Mouse (Mus musculus): Measurements from ENCODE around the gene Sptbn2.
"Not testable (repeated sequence)": the region's sequence is repeated elsewhere in the genome, so short reads cannot be mapped to it uniquely, and the experiment has no call there.

Sptbn2 gene

GRCm38 (mm10) chr19:4720671-4721244 is 9.8 kb downstream of the Sptbn2 start:
- no peak for DNase-seq (ENCODE audit: inconsistent ontology term)

DNA sequence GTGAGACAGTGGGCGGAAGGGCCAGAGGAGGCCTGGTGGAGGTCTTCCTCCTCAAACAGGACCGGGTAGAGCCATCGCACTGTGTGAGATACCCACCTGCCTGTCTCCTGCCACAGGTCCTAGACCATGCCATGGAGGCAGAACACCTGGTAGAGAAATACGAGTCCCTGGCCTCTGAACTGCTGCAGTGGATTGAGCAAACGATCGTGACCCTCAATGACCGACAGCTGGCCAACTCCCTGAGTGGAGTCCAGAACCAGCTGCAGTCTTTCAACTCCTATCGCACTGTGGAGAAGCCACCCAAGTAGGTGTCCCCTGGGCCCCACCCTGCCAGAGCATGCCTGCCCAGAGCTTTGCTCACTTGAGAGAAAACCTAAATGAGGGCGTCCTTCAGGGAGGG is 18.2 kb downstream of the Sptbn2 start:
- no peak for DNase-seq (ENCODE audit: inconsistent ontology term)

DNA sequence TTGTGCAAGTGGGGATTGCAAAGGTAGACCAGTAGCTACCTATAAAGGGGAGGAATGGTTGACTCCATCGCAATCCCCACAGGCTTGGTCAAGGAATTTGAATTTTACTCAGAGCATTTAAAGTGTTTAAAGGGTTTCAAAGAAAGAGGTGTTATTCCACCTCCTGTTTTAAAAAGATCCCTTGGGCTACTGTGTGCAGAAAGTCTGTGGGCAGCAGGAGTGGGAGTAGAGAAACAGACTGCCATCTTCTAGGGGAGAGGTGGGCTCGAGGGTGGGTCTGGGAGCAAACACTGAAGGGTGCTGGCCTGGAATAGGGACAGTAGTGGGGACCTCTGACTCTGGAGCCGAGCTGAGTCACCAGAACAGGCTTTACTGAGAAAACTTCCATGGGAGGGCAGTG is 22.1 kb downstream of the Sptbn2 start:
- DNase-seq (ENCODE audit: inconsistent ontology term), result no peak

GRCm38 (mm10) chr19:4737866-4738265 is 26.9 kb downstream of the Sptbn2 start:
- no peak for DNase-seq (ENCODE audit: inconsistent ontology term)

DNA sequence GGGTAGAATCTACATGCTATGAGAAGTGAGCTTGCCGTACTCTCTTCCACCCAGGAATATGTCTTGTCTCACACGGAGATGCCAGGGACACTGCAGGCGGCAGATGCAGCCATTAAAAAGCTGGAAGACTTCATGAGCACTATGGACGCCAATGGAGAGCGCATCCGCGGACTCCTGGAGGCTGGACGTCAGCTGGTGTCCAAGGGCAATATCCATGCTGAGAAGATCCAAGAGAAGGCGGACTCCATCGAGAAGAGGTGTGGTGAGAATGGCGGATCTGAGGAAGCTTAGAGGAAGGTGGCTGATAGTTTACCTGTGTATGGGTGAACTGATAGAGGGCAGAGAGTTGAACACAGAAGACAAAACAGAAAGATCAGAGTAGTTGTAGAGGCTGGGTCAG is 28.1 kb downstream of the Sptbn2 start:
- no peak for DNase-seq (ENCODE audit: inconsistent ontology term)

GRCm38 (mm10) chr19:4739762-4740161 is 28.8 kb downstream of the Sptbn2 start:
- DNase-seq (ENCODE audit: inconsistent ontology term), result no peak

DNA sequence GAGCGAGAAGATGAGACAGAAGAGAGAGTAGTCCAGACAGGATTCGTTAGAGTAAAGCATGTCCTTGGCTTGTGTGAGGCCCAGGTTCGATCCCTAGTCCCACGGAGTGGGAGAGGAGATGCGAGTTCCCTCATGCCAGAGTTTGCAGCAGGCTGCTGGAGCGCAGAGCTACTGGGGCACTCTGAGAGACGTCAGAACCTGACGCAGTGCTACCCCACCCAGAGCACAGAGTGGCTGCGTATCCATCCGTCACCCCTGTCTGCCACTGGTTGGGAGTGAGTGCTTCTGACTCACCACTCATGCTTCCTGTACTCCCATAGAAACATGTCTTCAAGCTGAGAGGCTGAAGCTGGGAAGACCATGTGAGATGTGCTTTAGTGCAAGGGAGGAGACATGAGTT is 30.5 kb downstream of the Sptbn2 start:
- no peak for DNase-seq (ENCODE audit: inconsistent ontology term)

DNA sequence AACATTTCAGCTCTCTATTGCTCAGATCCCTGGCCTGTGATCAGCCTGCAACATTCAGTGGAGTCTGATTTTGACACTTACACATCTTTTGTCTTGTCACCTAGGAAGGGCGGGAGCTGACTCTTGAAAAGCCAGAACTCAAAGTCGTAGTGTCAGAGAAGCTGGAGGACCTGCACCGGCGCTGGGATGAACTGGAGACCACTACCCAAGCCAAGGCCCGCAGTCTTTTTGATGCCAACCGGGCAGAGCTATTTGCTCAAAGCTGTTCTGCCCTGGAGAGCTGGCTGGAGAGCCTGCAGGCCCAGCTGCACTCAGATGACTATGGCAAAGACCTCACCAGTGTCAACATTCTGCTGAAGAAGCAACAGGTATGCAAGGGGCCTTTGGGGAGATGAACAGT is 31.3 kb downstream of the Sptbn2 start:
- no peak for DNase-seq (ENCODE audit: inconsistent ontology term)

GRCm38 (mm10) chr19:4743524-4743923 is 32.6 kb downstream of the Sptbn2 start:
- DNase-seq (ENCODE audit: inconsistent ontology term), result peak; percentile 33

DNA sequence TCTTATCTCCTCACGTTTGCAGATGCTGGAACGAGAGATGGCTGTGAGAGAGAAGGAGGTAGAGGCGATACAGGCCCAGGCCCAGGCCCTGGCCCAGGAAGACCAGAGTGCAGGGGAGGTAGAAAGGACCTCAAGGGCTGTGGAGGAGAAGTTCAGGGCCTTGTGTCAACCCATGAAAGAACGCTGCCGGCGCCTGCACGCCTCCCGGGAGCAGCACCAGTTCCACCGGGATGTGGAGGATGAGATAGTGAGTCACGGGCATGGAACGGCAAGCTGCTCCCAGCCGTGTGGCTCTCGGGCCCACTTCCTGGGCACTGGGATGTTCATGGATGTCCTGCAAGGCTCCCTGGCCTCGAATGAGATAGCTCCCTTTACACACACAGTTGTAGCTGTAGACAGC is 33.1 kb downstream of the Sptbn2 start:
- no peak for DNase-seq (ENCODE audit: inconsistent ontology term)

DNA sequence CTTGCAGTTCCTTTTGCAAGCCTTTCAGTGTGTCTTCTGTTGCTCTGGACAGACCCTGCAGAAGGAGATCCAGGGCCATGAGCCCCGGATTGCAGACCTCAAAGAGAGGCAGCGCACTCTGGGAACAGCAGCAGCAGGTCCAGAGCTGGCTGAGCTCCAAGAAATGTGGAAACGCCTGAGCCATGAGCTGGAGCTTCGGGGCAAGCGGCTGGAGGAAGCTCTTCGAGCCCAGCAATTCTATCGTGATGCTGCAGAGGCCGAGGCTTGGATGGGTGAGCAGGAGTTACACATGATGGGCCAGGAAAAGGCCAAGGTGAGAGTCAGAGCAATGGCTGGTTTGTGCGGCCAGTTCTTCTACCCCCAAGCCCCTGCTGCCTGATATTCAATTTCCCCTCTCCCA is 34.1 kb downstream of the Sptbn2 start:
- DNase-seq (ENCODE audit: inconsistent ontology term), result peak; percentile 35

DNA sequence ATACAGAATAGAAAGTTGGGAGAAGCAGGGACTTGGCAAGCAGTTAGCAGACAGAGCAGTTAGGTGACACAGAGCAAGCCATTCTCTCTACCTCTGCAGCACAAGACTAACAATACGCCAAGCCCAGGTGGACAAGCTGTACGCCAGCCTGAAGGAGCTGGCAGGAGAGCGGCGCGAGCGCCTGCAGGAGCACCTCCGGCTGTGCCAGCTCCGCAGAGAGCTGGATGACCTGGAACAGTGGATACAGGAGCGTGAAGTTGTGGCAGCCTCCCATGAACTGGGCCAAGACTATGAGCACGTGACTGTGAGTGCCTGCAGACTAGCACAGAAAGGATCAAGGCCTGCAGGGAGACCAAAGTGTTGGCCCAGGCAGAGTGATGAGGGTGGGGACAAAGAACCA is 34.7 kb downstream of the Sptbn2 start:
- DNase-seq (ENCODE audit: inconsistent ontology term), result no peak

DNA sequence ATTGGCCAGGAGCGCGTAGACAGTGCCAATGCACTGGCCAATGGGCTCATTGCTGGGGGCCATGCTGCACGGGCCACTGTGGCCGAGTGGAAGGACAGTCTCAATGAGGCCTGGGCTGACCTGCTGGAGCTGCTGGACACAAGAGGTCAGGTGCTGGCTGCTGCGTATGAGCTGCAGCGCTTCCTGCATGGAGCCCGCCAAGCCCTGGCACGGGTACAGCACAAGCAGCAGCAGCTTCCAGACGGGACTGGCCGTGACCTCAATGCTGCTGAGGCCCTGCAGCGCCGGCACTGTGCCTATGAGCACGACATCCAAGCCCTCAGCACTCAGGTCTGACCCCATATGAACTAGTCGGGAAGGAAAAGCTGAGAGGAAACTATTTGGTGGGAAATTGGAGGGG is 35.6 kb downstream of the Sptbn2 start:
- DNase-seq (ENCODE audit: inconsistent ontology term), result peak; percentile 39

GRCm38 (mm10) chr19:4747631-4748312 is 36.8 kb downstream of the Sptbn2 start:
- DNase-seq (ENCODE audit: inconsistent ontology term), result no peak

DNA sequence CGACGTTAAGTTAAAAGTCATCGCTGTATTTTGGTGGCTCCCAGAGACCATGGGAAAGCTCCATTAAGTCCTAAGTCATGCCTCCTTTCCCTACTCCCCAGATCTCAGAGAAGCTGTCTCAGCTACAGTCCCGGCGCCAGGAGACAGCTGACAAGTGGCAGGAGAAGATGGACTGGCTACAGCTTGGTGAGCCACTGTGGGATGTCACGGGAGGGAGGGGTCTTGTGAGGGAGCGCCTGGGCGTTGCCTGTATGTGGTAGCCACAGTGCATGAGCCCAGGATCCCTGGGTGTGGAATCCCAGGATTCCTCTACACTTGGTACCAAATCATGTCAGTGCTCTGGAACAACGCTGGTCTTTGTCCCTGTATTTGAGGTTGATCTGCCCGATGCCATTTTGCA is 37.5 kb downstream of the Sptbn2 start:
- no peak for DNase-seq (ENCODE audit: inconsistent ontology term)

GRCm38 (mm10) chr19:4749975-4750374 is 39.0 kb downstream of the Sptbn2 start:
- DNase-seq (ENCODE audit: inconsistent ontology term), result no peak

DNA sequence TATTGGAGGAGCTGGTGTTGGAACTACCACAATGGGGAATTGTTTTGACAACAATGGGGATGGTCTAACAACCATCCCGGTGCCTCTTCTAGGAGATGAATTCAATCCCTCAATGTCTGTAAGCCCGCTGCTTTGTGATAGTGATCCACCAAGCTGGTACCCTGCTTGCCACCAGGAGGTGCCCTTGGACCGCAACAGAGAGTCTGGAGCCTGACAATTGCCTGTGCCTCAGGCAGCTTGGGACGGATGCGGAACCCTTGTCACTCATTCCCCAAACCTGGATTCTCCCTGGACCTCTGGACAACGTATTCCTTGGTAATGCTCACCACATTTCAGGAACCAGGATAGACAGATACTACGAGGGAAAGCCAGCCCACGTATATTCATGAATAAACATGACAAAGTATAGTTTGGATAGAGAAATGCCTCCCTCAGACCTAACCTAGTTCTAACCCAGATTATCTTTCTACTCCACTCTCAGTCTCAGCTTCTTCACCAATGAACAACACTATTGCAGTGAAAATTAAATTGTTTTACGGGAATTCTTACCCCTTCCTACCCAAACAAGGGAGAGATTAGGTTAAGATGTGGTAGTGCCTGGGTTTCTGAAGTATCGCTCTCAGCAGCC is 44.7 kb downstream of the Sptbn2 start:
- DNase-seq (ENCODE audit: inconsistent ontology term), result peak; percentile 92

DNA sequence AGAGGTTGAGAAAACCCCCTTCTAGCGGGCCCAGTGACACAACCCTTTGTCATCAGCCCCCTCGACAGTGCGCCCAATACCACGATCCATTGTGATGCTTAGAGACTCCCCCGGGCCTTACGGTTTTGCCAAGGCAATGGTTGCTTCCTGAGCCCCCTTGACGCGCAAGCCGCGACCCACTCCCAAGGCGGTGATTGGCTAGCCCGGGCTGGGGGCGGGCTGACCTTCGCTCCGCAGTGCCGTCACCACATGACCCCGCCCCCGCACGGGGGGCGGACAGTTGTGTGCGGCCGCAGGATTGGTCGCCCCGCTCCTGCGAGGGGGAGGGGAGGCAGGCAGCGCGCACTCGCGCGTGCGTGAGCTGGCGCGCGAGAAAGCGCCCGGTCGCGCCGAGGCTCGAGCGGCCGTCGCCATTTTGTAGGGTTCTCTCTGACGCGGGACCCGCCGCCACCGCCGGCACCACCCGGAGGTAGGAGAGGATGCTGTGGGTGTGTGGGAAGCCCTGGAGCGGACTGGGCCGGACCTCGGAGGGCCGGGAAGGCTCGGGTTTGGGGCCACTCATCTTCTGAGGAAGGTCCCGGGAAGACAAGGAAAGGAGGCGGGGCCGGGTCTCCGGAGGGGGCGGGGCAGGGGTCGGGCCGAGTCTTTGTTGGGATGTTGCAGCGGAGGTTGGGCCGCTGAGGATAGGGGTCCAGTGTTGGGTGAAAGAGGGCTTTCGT is 45.4 kb downstream of the Sptbn2 start, which contains the start of gene Rbm4b:
TSS of gene Rbm4b (plus strand) at position 305 of the 719 bp plus-strand sequence.
- DNase-seq (ENCODE audit: inconsistent ontology term), result peak; percentile 99

GRCm38 (mm10) chr19:4756921-4757320 is 46.0 kb downstream of the Sptbn2 start:
- DNase-seq (ENCODE audit: inconsistent ontology term), result no peak

DNA sequence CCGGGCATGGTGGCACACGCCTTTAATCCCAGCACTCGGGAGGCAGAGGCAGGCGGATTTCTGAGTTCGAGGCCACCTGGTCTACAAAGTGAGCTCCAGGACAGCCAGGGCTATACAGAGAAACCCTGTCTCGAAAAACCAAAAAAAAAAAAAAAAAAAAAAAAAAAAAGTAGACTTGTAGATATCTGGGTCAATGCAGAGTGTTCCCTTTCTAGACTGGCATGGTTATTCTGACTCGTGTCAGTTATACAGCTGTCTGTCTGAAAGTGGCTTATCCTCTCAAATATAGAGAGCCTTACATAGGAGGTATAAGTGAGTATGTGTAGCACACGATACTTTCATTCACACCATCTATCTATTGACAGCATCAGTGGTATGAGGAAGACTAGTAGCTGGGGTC is 49.6 kb downstream of the Sptbn2 start:
- not testable (repeated sequence) for DNase-seq (ENCODE audit: inconsistent ontology term)

DNA sequence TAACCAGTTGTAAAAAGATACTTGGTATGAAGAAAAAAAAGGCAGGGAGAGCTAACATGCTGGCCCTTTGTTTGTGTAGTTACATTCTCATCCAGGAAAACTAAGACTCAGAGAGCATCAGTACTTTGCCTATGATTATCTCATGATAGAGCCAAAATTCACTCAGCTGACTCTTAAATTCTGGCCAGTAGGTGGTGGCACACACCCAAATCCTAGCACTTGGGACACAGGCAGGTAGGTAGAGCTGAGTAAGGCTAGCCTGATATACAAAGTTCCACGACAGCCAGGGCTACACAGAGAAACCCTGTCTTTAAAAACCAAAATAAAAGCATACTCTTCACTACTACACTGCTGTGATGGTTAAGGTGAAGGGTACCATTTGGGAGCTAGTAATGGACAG is 51.9 kb downstream of the Sptbn2 start:
- DNase-seq (ENCODE audit: inconsistent ontology term), result no peak

DNA sequence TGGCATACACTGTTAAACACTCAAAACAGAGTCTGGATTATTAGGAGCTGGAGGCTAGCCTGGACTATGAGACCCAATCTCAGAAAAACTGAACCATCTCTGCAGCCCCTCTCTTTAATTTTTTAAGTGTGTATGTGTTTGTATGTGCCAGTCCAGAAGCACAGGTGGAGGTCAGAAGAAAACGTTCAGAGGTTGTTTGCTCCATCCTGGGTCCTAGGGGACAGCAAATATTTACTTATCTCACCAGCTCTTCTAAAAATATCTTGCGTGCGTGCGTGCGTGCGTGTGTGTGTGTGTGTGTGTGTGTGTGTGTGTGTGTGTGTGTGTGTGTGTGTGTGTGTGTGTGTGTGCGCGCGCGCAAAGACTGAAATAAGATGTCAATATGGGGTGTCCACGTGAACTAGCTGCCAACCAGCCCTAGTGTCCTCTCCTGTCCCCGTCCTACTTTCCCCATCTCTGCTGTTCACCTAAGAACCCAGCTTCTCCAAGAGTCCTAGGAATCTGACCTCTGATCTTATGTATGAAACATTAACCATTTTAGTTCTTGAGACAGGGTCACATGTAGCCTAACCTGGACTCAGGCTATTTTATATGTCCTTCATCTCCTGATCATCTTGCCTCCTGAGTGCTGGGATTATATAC is 56.7 kb downstream of the Sptbn2 start:
- no peak for DNase-seq (ENCODE audit: inconsistent ontology term)

Measured in Muller cell, postnatal 12 days (primary cell).